Mouse (Mus musculus) G1E (cell line): Measurements from ENCODE around the gene Gm21972.

Experiments
- CTCF ChIP-seq: IDR thresholded peaks from 2 replicates; pipeline ENCODE4 v1.5.1; 2012; ENCODE audit warnings: low read depth, low read length, inconsistent platforms, mixed read lengths
- GATA1 ChIP-seq: IDR thresholded peaks from 2 replicates; pipeline ENCODE4 v1.6.1; 2012; ENCODE audit warnings: borderline replicate concordance, low read length, inconsistent platforms, mixed read lengths
- GATA2 ChIP-seq: IDR thresholded peaks from 2 replicates; pipeline ENCODE4 v1.6.1; 2012; ENCODE audit warnings: low read depth, low read length, inconsistent platforms, borderline replicate concordance
- TAL1 ChIP-seq: conservative IDR thresholded peaks from 2 replicates; pipeline ENCODE4 v1.6.1; 2012; ENCODE audit warnings: low read depth, low read length, inconsistent platforms, mixed read lengths

GRCm38 (mm10) chr1:86160479-86160878, 27.0 kb downstream of the Gm21972 start:
- TF ChIP-seq CTCF, result no peak
- no peak for TF ChIP-seq GATA2
- TF ChIP-seq GATA1, result no peak
- no peak for TF ChIP-seq TAL1
